Mouse (Mus musculus): Measurements from ENCODE around the gene Twf2. TPM values are rescaled to one million over a fixed set of nuclear protein-coding genes. Genes with fewer than 3 reads are reported as not detected.

The Twf2 gene
- total and polyA plus RNA-seq, 3 experiments = 120 to 186 (median 131) TPM

- H3K9ac ChIP-seq (ENCODE audit: insufficient read depth, low read depth) = peak within 1 kb of the TSS; percentile 83
- dilution Hi-C loops (cut with MboI; ENCODE audit: extremely low pct_ligation_motif_present, extremely low pct_unique_long_range_greater_than_20kb, low sequenced_read_pairs) = no loop called here
- peak within 1 kb of the TSS; percentile 71 to 86 (median 72) for H3K4me3 ChIP-seq (replicated peaks in 1 of 3; ENCODE audit: low read depth in 2 of 3, low read length in 2 of 3, poor library complexity in 1 of 3)
- peak within 1 kb of the TSS; percentile 85 for H3K27ac ChIP-seq (ENCODE audit: insufficient read depth, low read depth)
- H3K79me2 ChIP-seq (replicated peaks; ENCODE audit: control insufficient read depth, extremely low read depth, insufficient read depth, poor library complexity, severe bottlenecking) = peaks cover 19% of the 10 kb centered on the region
- peak within 1 kb of the TSS; percentile 89 for H3K4me2 ChIP-seq (ENCODE audit: insufficient read depth, low read depth, poor library complexity, severe bottlenecking)
- peaks cover 21 to 37% of the 10 kb centered on the region in 2 experiments for H3K36me3 ChIP-seq (replicated peaks in 1 of 2; ENCODE audit: control insufficient read depth in 1 of 2, insufficient read depth in 1 of 2, low read length in 1 of 2)
- in situ Hi-C loops (cut with MboI; ENCODE audit: low pct_ligation_motif_present, low pct_unique_long_range_greater_than_20kb, low sequenced_read_pairs) = no loop called here
- peaks cover 30 to 74% of the 10 kb centered on the region in 2 experiments for H3K4me1 ChIP-seq (ENCODE audit: control insufficient read depth in 1 of 2, insufficient read depth in 2 of 2)
- peak; percentile 94 for TF ChIP-seq JUND (conservative IDR thresholded peaks at IDR 0.05; ENCODE audit: low read depth, low read length)
- peak; percentile 90 for TF ChIP-seq MEF2A (IDR thresholded peaks at IDR 0.05; ENCODE audit: borderline replicate concordance, low read depth, low read length)
- no peak; the same call in 1 of the 2 replicates for TF ChIP-seq ELF1 (IDR thresholded peaks at IDR 0.05; ENCODE audit: low read depth, low read length)
- TF ChIP-seq KAT2A (IDR thresholded peaks at IDR 0.05; ENCODE audit: insufficient replicate concordance, low read length) = 0 out of 2 replicates have a peak, but pooled peaks have one; percentile 46
- peak; percentile 91 for TF ChIP-seq ETS1 (conservative IDR thresholded peaks at IDR 0.05; ENCODE audit: low read depth, low read length)
- TF ChIP-seq NELFE (IDR thresholded peaks at IDR 0.05; ENCODE audit: low read depth, low read length) = peak; percentile 36; the same call in 1 of the 2 replicates
- peak; percentile 92 for TF ChIP-seq TCF12 (IDR thresholded peaks at IDR 0.05; ENCODE audit: low read depth, low read length)
- TF ChIP-seq BHLHE40 (IDR thresholded peaks at IDR 0.05; ENCODE audit: low read depth, low read length) = peak; percentile 76
- TF ChIP-seq TBP (conservative IDR thresholded peaks at IDR 0.05; ENCODE audit: low read depth, low read length) = 0 out of 2 replicates have a peak, but pooled peaks have one; percentile 54
- no peak for TF ChIP-seq ZKSCAN1 (IDR thresholded peaks at IDR 0.05; ENCODE audit: borderline replicate concordance, low read depth, low read length)
- TF ChIP-seq CTCF (conservative IDR thresholded peaks at IDR 0.05 in 1 of 2, IDR thresholded peaks at IDR 0.05 in 1 of 2; ENCODE audit: low read depth in 2 of 2, low read length in 2 of 2) = no peak
- peak; percentile 43; the same call in 1 of the 2 replicates for TF ChIP-seq CHD1 (IDR thresholded peaks at IDR 0.05; ENCODE audit: low read depth, low read length)
- TF ChIP-seq HCFC1 (IDR thresholded peaks at IDR 0.05; ENCODE audit: low read depth, low read length) = peak; percentile 57
- TF ChIP-seq NRF1 (IDR thresholded peaks at IDR 0.05; ENCODE audit: low read depth, low read length) = peak; percentile 55; the same call in 1 of the 2 replicates
- 0 out of 2 replicates have a peak, but pooled peaks have one; percentile 32 for TF ChIP-seq MYC (IDR thresholded peaks at IDR 0.05; ENCODE audit: low read depth, low read length)
- TF ChIP-seq MAX (IDR thresholded peaks at IDR 0.05; ENCODE audit: low read length) = no peak
- TF ChIP-seq UBTF (IDR thresholded peaks at IDR 0.05; ENCODE audit: low read depth, low read length) = 0 out of 2 replicates have a peak, but pooled peaks have one; percentile 55
- peak; percentile 100 for TF ChIP-seq EP300 (IDR thresholded peaks at IDR 0.05; ENCODE audit: low read length)
- TF ChIP-seq SMC3 (IDR thresholded peaks at IDR 0.05; ENCODE audit: low read depth, low read length) = 0 out of 2 replicates have a peak, but pooled peaks have one; percentile 4
- TF ChIP-seq USF2 (conservative IDR thresholded peaks at IDR 0.05; ENCODE audit: low read depth, low read length) = no peak
- TF ChIP-seq MAZ (IDR thresholded peaks at IDR 0.05; ENCODE audit: low read depth, low read length) = peak; percentile 80
- TF ChIP-seq CHD2 (IDR thresholded peaks at IDR 0.05; ENCODE audit: low read length) = peak; percentile 93
- peak; percentile 71 for TF ChIP-seq SIN3A (IDR thresholded peaks at IDR 0.05; ENCODE audit: low read length)
- 0 out of 2 replicates have a peak, but pooled peaks have one; percentile 4 for TF ChIP-seq ZMIZ1 (IDR thresholded peaks at IDR 0.05; ENCODE audit: low read depth, low read length)
- peak; percentile 93 for TF ChIP-seq JUN (IDR thresholded peaks at IDR 0.05; ENCODE audit: insufficient read depth, low read depth, low read length)
- TF ChIP-seq IRF4 (IDR thresholded peaks at IDR 0.05; ENCODE audit: low read depth, low read length) = peak; percentile 99
- TF ChIP-seq MAFK (IDR thresholded peaks at IDR 0.05; ENCODE audit: insufficient replicate concordance, low read length) = peak; percentile 73
- no peak for TF ChIP-seq POLR2AphosphoS2 (IDR thresholded peaks at IDR 0.05; ENCODE audit: low read depth, low read length)
- TF ChIP-seq RCOR1 (conservative IDR thresholded peaks at IDR 0.05; ENCODE audit: low read depth, low read length) = peak; percentile 97
- H3K27me3 ChIP-seq (replicated peaks) = no peaks in the 10 kb centered on the region
- no peaks in the 10 kb centered on the region for H3K9me3 ChIP-seq (replicated peaks; ENCODE audit: low read length)
- peak; percentile 94 for DNase-seq (ENCODE audit: extremely low read depth)
Measured at GRCm38 (mm10) chr9:106199535-106200272, 3.2 kb upstream of the Twf2 start, which contains the start of gene Ppm1m. Ppm1m (minus strand) TSS chr9:106199746.

Measured in CH12.LX (cell line).